ENCODE assay signal across 8 mouse cellular contexts in genomic region chrX:135993664-135994119, GRCm38 (mm10). TPM values are rescaled to one million over a fixed set of nuclear protein-coding genes. Genes with fewer than 3 reads are reported as not detected.
A peak's percentile ranks its signal among the peaks of the same experiment; 100 is the strongest.
DNase-seq lines count a peak whose midpoint lies in the region; ATAC-seq lines count a peak whose summit lies in the region.
"Not testable (repeated sequence)": the region's sequence is repeated elsewhere in the genome, so short reads cannot be mapped to it uniquely, and the experiment has no call there.
"Had no signal": no experiment of that assay in that cellular context is flagged by ENCODE, and none has a peak within 500 bp of the region (broad histone marks: within the 10 kb centered on the region; RNA-seq: fewer than 3 reads in every experiment).

Gene Arxes2 (plus strand): TSS chrX:135993824.

- intact Hi-C loops in left cerebral cortex, postnatal 25 days (cut with DNase I): not testable (repeated sequence)

- H3K27ac ChIP-seq in forebrain, embryonic 10.5 days: peak within 1 kb of the TSS; percentile 76
- H3K27ac ChIP-seq in heart, embryonic 15.5 days; kidney, embryonic 14.5 days (ENCODE audit: low read depth, low read length); lung, embryonic 16.5 days (ENCODE audit: low read length): not testable (repeated sequence)
- 0 out of 2 replicates have a peak within 1 kb of the TSS, but pooled peaks have one; percentile 9 for H3K27ac ChIP-seq in neural tube, embryonic 15.5 days (replicated peaks)

- DNase-seq in adrenal gland, postnatal 4 days (ENCODE audit: low spot score in 2 of 2); forebrain, embryonic 10.5 days (ENCODE audit: extremely low spot score, low spot score): not testable (repeated sequence)
- DNase-seq in left cerebral cortex, postnatal 25 days (ENCODE audit: low spot score in 2 of 2): peak in 1 of 2 experiments; percentile 11

- ATAC-seq in heart, embryonic 15.5 days (replicated peaks; ENCODE audit: insufficient number of reproducible peaks, insufficient read depth, low FRiP score, low read depth): peak; percentile 90
- peak; percentile 97 for ATAC-seq in kidney, embryonic 14.5 days (ENCODE audit: low FRiP score, low TSS enrichment)
- peak; percentile 94 for ATAC-seq in lung, embryonic 16.5 days (ENCODE audit: low read depth)
- ATAC-seq in neural tube, embryonic 15.5 days (ENCODE audit: low FRiP score): peak; percentile 96

- peaks cover 13% of the 10 kb centered on the region for H3K27me3 ChIP-seq in forebrain, embryonic 10.5 days (ENCODE audit: poor library complexity, severe bottlenecking)
- H3K27me3 ChIP-seq in heart, embryonic 15.5 days; kidney, embryonic 14.5 days (ENCODE audit: control insufficient read depth, insufficient read depth, low read length); lung, embryonic 16.5 days (ENCODE audit: control insufficient read depth, insufficient read depth, low read depth, low read length); neural tube, embryonic 15.5 days (replicated peaks): not testable (repeated sequence)

- not testable (repeated sequence) for H3K9ac ChIP-seq in heart, embryonic 15.5 days; kidney, embryonic 14.5 days (ENCODE audit: low read depth, low read length); lung, embryonic 16.5 days (ENCODE audit: low read length); neural tube, embryonic 15.5 days (replicated peaks)

- peaks cover 12% of the 10 kb centered on the region; the same call in 1 of the 2 replicates for H3K4me1 ChIP-seq in forebrain, embryonic 10.5 days
- not testable (repeated sequence) for H3K4me1 ChIP-seq in heart, embryonic 15.5 days (replicated peaks); kidney, embryonic 14.5 days (ENCODE audit: control insufficient read depth, insufficient read depth, low read length); lung, embryonic 16.5 days (replicated peaks; ENCODE audit: control insufficient read depth, insufficient read depth, low read length); neural tube, embryonic 15.5 days

- WGBS in forebrain, embryonic 10.5 days: 16% methylated on average over 13 of the region's 39 CpGs
- WGBS in heart, embryonic 15.5 days: 20% methylated on average over 13 of the region's 39 CpGs
- WGBS in kidney, embryonic 14.5 days: 35% methylated on average over 5 of the region's 39 CpGs
- 0% methylated on average over 4 of the region's 39 CpGs for WGBS in lung, embryonic 16.5 days
- 20% methylated on average over 11 of the region's 39 CpGs for WGBS in neural tube, embryonic 15.5 days

- H3K4me3 ChIP-seq in forebrain, embryonic 10.5 days: peak within 1 kb of the TSS; percentile 45
- H3K4me3 ChIP-seq in heart, embryonic 15.5 days: peak within 1 kb of the TSS; percentile 35
- peak within 1 kb of the TSS; percentile 28 for H3K4me3 ChIP-seq in kidney, embryonic 14.5 days (ENCODE audit: low read length)
- H3K4me3 ChIP-seq in lung, embryonic 16.5 days (ENCODE audit: low read length): peak within 1 kb of the TSS; percentile 20
- H3K4me3 ChIP-seq in neural tube, embryonic 15.5 days (replicated peaks): peak within 1 kb of the TSS; percentile 38

- H3K9me3 ChIP-seq in forebrain, embryonic 10.5 days; heart, embryonic 15.5 days (replicated peaks); kidney, embryonic 14.5 days (ENCODE audit: control insufficient read depth, low read length); lung, embryonic 16.5 days (ENCODE audit: control insufficient read depth, low read length); neural tube, embryonic 15.5 days (replicated peaks): not testable (repeated sequence)

- H3K36me3 ChIP-seq in forebrain, embryonic 10.5 days (replicated peaks); heart, embryonic 15.5 days; kidney, embryonic 14.5 days (ENCODE audit: control insufficient read depth, insufficient read depth, low read length); lung, embryonic 16.5 days (ENCODE audit: control insufficient read depth, insufficient read depth, low read length); neural tube, embryonic 15.5 days: not testable (repeated sequence)

- H3K4me2 ChIP-seq in heart, embryonic 15.5 days: peak within 1 kb of the TSS; percentile 47
- H3K4me2 ChIP-seq in kidney, embryonic 14.5 days (replicated peaks; ENCODE audit: low read depth, low read length): peak within 1 kb of the TSS; percentile 34
- H3K4me2 ChIP-seq in lung, embryonic 16.5 days (ENCODE audit: low read depth, low read length): peak within 1 kb of the TSS; percentile 17; the same call in 1 of the 2 replicates
- peak within 1 kb of the TSS; percentile 46 for H3K4me2 ChIP-seq in neural tube, embryonic 15.5 days

RNA-seq across cellular contexts. Expression of gene Arxes2, which starts in this region (rescaled TPM):
- total RNA-seq in adrenal gland, postnatal 4 days (2021): 10 to 100 TPM; 40.8 to 44.8 TPM
- polyA plus RNA-seq in forebrain, embryonic 10.5 days (2016; fragmentation: Nextera tagmentation; extraction: Ambion mirVana): 99.3 and 104 TPM in 2 replicates
- polyA plus RNA-seq in heart, embryonic 15.5 days (2015; fragmentation: Nextera tagmentation; extraction: Ambion mirVana): 58.6 and 61.2 TPM in 2 replicates
- polyA plus RNA-seq in kidney, embryonic 14.5 days (2014; fragmentation: Nextera tagmentation; extraction: Ambion mirVana): 82.0 and 82.5 TPM in 2 replicates
- 10 to 100 TPM; 66.2 to 75.0 TPM for total RNA-seq in left cerebral cortex, postnatal 25 days (2021)
- polyA plus RNA-seq in lung, embryonic 16.5 days (2015; fragmentation: Nextera tagmentation; extraction: Ambion mirVana): 44.3 and 48.4 TPM in 2 replicates
- 244 and 276 TPM in 2 replicates for polyA plus RNA-seq in neural tube, embryonic 15.5 days (2015; fragmentation: Nextera tagmentation; extraction: Ambion mirVana)
- polyA plus RNA-seq: macrophage had no signal
